Mouse (Mus musculus): ENCODE results near the gene Dmap1.

DNA sequence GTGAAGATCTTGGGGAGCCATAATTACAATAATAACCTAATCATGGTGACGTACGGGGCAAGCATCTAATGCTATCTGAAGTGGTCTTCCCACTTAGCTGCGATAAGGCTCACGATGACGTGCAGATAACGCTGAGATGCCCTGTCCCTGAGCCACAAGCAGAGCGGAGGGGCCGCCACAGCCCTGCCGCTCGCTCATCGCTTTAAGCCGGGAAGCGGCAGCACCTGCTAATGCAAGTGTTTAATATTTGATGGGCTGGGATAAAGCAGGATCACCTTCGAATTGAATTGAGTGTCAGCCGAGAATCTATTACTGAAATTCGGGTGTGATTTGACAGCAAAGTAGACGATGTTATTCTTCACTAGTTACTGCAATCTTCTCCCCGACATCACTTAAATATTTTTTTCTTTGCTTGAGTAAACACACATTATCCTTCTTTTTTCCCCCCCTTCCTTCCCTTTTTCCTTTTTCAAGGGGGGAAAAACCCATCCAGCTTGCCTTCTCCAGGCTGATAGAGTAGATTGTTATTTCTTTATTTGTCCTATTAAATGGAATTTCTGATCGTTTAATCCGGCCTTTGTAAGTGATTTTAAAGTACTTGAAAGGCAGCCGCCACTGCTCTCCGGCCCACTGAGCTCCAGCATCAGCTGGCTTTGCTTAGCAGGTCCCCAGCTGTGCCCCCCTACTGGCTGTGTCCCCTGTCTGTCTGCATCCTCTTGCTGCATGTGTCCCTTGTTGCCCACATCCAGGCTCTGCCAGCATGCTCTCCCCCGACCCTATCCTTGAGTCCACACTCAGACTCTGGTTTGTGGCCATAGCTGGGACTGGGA lies 34.9 kb downstream of the Dmap1 start:
- TF ChIP-seq POLR2A (IDR thresholded peaks at IDR 0.05; ENCODE audit: borderline replicate concordance, low read depth, low read length) = no peak
- TF ChIP-seq CTCF (IDR thresholded peaks at IDR 0.05; ENCODE audit: low read depth, low read length) = no peak
